Mouse (Mus musculus) limb, embryonic 11.5 days (tissue): ENCODE results near the gene F2r. TPM values are rescaled to one million over a fixed set of nuclear protein-coding genes. Genes with fewer than 3 reads are reported as not detected.

Source experiments
- ATAC-seq: fragments of 200-750 bp; cut with Nextera tagmentation; 2 replicates; pipeline ENCODE4 v1.8.0; 2017; ENCODE audit warnings: low read depth; ENCODE audit not compliant: insufficient number of reproducible peaks, low FRiP score, low TSS enrichment
- DNase-seq: peaks from one replicate; pipeline ENCODE4 v3.0.0-alpha.2; 2015; ENCODE audit warnings: low spot score
- H3K27ac ChIP-seq: fragments of 300-500 bp; sonication (generic); replicated peaks from 2 replicates; pipeline ENCODE4 v1.5.1; 2014; ENCODE audit warnings: low read depth, mild to moderate bottlenecking, low read length
- H3K27me3 ChIP-seq: fragments of 300-500 bp; sonication (generic); 2 replicates; pipeline ENCODE4 v1.6.1; 2014; ENCODE audit warnings: mild to moderate bottlenecking, low read length, mixed read lengths; ENCODE audit not compliant: control insufficient read depth, insufficient read depth
- H3K36me3 ChIP-seq: fragments of 300-500 bp; sonication (generic); 2 replicates; pipeline ENCODE4 v1.6.1; 2014; ENCODE audit warnings: mild to moderate bottlenecking, low read length, moderate library complexity, mixed read lengths; ENCODE audit not compliant: control insufficient read depth, insufficient read depth
- H3K4me1 ChIP-seq: fragments of 300-500 bp; sonication (generic); 2 replicates; pipeline ENCODE4 v1.6.1; 2014; ENCODE audit warnings: low read length, mixed read lengths; ENCODE audit not compliant: control insufficient read depth, insufficient read depth
- H3K4me2 ChIP-seq: fragments of 300-500 bp; sonication (generic); 2 replicates; pipeline ENCODE4 v1.6.1; 2014; ENCODE audit warnings: low read depth, mild to moderate bottlenecking, moderate library complexity; ENCODE audit not compliant: severe bottlenecking
- H3K4me3 ChIP-seq: fragments of 300-500 bp; sonication (generic); 2 replicates; pipeline ENCODE4 v1.5.1; 2014; ENCODE audit warnings: low read depth, low read length
- H3K9ac ChIP-seq: fragments of 300-500 bp; sonication (generic); 2 replicates; pipeline ENCODE4 v1.6.1; 2014; ENCODE audit warnings: mild to moderate bottlenecking, low read length
- H3K9me3 ChIP-seq: fragments of 300-500 bp; sonication (generic); 2 replicates; pipeline ENCODE4 v1.6.1; 2016; ENCODE audit warnings: low read length; ENCODE audit not compliant: control insufficient read depth
- WGBS: fragments of 180-500 bp; shearing (Covaris S2); extraction: QIAGEN DNeasy Blood & Tissue Kit; methylation state at CpG from one replicate; pipeline ENCODE4 v1.1.7; 2014; 5-methylcytosine and 5-hydroxymethylcytosine counted together
- polyA plus RNA-seq: library from polyadenylated mRNA; unstranded; fragments of >200 nt; fragmentation: Nextera tagmentation; extraction: Ambion mirVana; gene quantifications from 2 replicates; pipeline ENCODE4 v1.2.1, GENCODE M21; 2014

F2r gene
- 147 and 157 TPM in 2 replicates for polyA plus RNA-seq

- Histone ChIP-seq H3K27me3 (no peaks in the 10 kb centered on the region), H3K9me3 (no peaks in the 10 kb centered on the region), H3K4me2 (peak within 1 kb of the TSS; percentile 88), H3K27ac (peak within 1 kb of the TSS; percentile 79), H3K9ac (peak within 1 kb of the TSS; percentile 93), H3K36me3 (peaks cover 3% of the 10 kb centered on the region; the same call in 1 of the 2 replicates), H3K4me3 (peak within 1 kb of the TSS; percentile 79), H3K4me1 (peaks cover 14% of the 10 kb centered on the region)
- peak; percentile 94 for ATAC-seq
- 1% methylated on average over 35 of the region's 42 CpGs for WGBS
- peak; percentile 92 for DNase-seq
These were observed at the start of gene F2r for GRCm38 (mm10) chr13:95618309-95618712. TSS of gene F2r (minus strand) at chr13:95618487.

GRCm38 (mm10) chr13:95667260-95667659 is 49.0 kb upstream of the F2r start:
- no peak overlapping the region for H3K27ac ChIP-seq
- peaks cover 5% of the 10 kb centered on the region for H3K36me3 ChIP-seq

GRCm38 (mm10) chr13:95665644-95666356 is 47.5 kb upstream of the F2r start:
- Histone ChIP-seq H3K9ac (no peak overlapping the region), H3K27ac (no peak overlapping the region), H3K27me3 (no peaks in the 10 kb centered on the region), H3K36me3 (peaks cover 5% of the 10 kb centered on the region), H3K4me2 (no peak overlapping the region), H3K9me3 (no peaks in the 10 kb centered on the region), H3K4me1 (no peaks in the 10 kb centered on the region), H3K4me3 (no peak overlapping the region)
- DNase-seq: no peak
- ATAC-seq: no peak
- 91% methylated on average over 13 of the region's 13 CpGs for WGBS

More at GRCm38 (mm10) chr13:95667260-95667659, 49.0 kb upstream of the F2r start:
- ATAC-seq (no peak), DNase-seq (no peak)
- no peak overlapping the region for H3K4me3 ChIP-seq
- H3K9ac ChIP-seq: no peak overlapping the region
- H3K4me2 ChIP-seq: no peak overlapping the region
- H3K4me1 ChIP-seq: no peaks in the 10 kb centered on the region
- no peaks in the 10 kb centered on the region for H3K27me3 ChIP-seq
- 20% methylated on average over 7 of the region's 7 CpGs for WGBS
- no peaks in the 10 kb centered on the region for H3K9me3 ChIP-seq

- no peak overlapping the region for H3K4me2 ChIP-seq
- no peaks in the 10 kb centered on the region for H3K27me3 ChIP-seq
- no peak overlapping the region for H3K9ac ChIP-seq
- H3K4me1 ChIP-seq: no peaks in the 10 kb centered on the region
- 91% methylated on average over 4 of the region's 4 CpGs for WGBS
- ATAC-seq: no peak
- no peak for DNase-seq
- no peak overlapping the region for H3K4me3 ChIP-seq
- H3K9me3 ChIP-seq: no peaks in the 10 kb centered on the region
- peaks cover 5% of the 10 kb centered on the region for H3K36me3 ChIP-seq
- no peak overlapping the region for H3K27ac ChIP-seq
These were observed 45.5 kb upstream of the F2r start for GRCm38 (mm10) chr13:95663834-95664233.

GRCm38 (mm10) chr13:95659432-95659831 is 41.1 kb upstream of the F2r start:
- 85% methylated on average over 7 of the region's 7 CpGs for WGBS
- Histone ChIP-seq H3K4me1 (peaks cover 3% of the 10 kb centered on the region; the same call in 1 of the 2 replicates), H3K9ac (no peak overlapping the region), H3K36me3 (peaks cover 5% of the 10 kb centered on the region), H3K27ac (no peak overlapping the region), H3K9me3 (no peaks in the 10 kb centered on the region), H3K4me3 (no peak overlapping the region), H3K4me2 (no peak overlapping the region), H3K27me3 (no peaks in the 10 kb centered on the region)
- DNase-seq (no peak), ATAC-seq (no peak)

- no peak for ATAC-seq
- Histone ChIP-seq H3K9ac (no peak overlapping the region), H3K9me3 (no peaks in the 10 kb centered on the region), H3K4me3 (no peak overlapping the region), H3K36me3 (no peaks in the 10 kb centered on the region; the same call in 1 of the 2 replicates), H3K27ac (no peak overlapping the region), H3K27me3 (no peaks in the 10 kb centered on the region), H3K4me1 (peaks cover 3% of the 10 kb centered on the region; the same call in 1 of the 2 replicates), H3K4me2 (no peak overlapping the region)
- no peak for DNase-seq
- WGBS: 72% methylated on average over 9 of the region's 9 CpGs
These were observed 38.9 kb upstream of the F2r start for GRCm38 (mm10) chr13:95657171-95657570.

GRCm38 (mm10) chr13:95655284-95655683 is 37.0 kb upstream of the F2r start:
- Histone ChIP-seq H3K27ac (no peak overlapping the region), H3K36me3 (no peaks in the 10 kb centered on the region; the same call in 1 of the 2 replicates), H3K9me3 (no peaks in the 10 kb centered on the region), H3K4me3 (no peak overlapping the region), H3K4me1 (peaks cover 3% of the 10 kb centered on the region; the same call in 1 of the 2 replicates), H3K27me3 (no peaks in the 10 kb centered on the region), H3K4me2 (no peak overlapping the region), H3K9ac (no peak overlapping the region)
- DNase-seq: peak; percentile 60
- 7% methylated on average over 9 of the region's 9 CpGs for WGBS
- ATAC-seq: no peak

GRCm38 (mm10) chr13:95653696-95654095 is 35.4 kb upstream of the F2r start:
- H3K27me3 ChIP-seq: no peaks in the 10 kb centered on the region
- H3K27ac ChIP-seq: no peak overlapping the region
- H3K4me1 ChIP-seq: peaks cover 3% of the 10 kb centered on the region; the same call in 1 of the 2 replicates
- WGBS: 80% methylated on average over 4 of the region's 4 CpGs
- H3K36me3 ChIP-seq: no peaks in the 10 kb centered on the region
- H3K9ac ChIP-seq: no peak overlapping the region
- ATAC-seq (no peak), DNase-seq (no peak)
- no peak overlapping the region for H3K4me2 ChIP-seq
- H3K4me3 ChIP-seq: no peak overlapping the region
- no peaks in the 10 kb centered on the region for H3K9me3 ChIP-seq
